Mouse (Mus musculus): Measurements from ENCODE around the gene Cers6.

- no peak for TF ChIP-seq CTCF (IDR thresholded peaks at IDR 0.05; ENCODE audit: low read depth)
- no peak for TF ChIP-seq EP300 (IDR thresholded peaks at IDR 0.05; ENCODE audit: low read depth)
Observed at GRCm38 (mm10) chr2:69083198-69083509, 221.9 kb downstream of the Cers6 start.
